Mouse (Mus musculus): ENCODE data around the gene Tmem102. TPM values are rescaled to one million over a fixed set of nuclear protein-coding genes. Genes with fewer than 3 reads are reported as not detected.

Tmem102 gene
- polyA plus RNA-seq, 1 experiment from 2014 or later: 14.3 TPM

- Histone ChIP-seq H3K27ac (ENCODE audit: low read length) (no peak overlapping the region), H3K4me2 (replicated peaks; ENCODE audit: low read depth, low read length) (peak overlapping the region; percentile 86), H3K36me3 (ENCODE audit: insufficient read depth, low read length) (no peaks in the 10 kb centered on the region), H3K4me3 (ENCODE audit: low read depth, low read length) (peak overlapping the region; percentile 53), H3K9ac (replicated peaks; ENCODE audit: low read depth) (peak overlapping the region; percentile 21), H3K4me1 (ENCODE audit: insufficient read depth, low read depth, low read length) (peaks cover 35% of the 10 kb centered on the region; the same call in 1 of the 2 replicates), H3K27me3 (replicated peaks; ENCODE audit: insufficient read depth, low read length) (0 out of 2 replicates have a peak, but pooled peaks cover 6% of the 10 kb centered on the region), H3K9me3 (ENCODE audit: low read length) (no peaks in the 10 kb centered on the region)
- ATAC-seq (peak; percentile 64), DNase-seq (ENCODE audit: low spot score) (peak; percentile 89)
- TF ChIP-seq EP300 (IDR thresholded peaks at IDR 0.05) (no peak), CTCF (IDR thresholded peaks at IDR 0.05) (no peak)
- WGBS: 3% methylated on average over 29 of the region's 33 CpGs
Observed at GRCm38 (mm10) chr11:69802648-69803105, 2.7 kb downstream of the Tmem102 start.

- peak within 1 kb of the TSS; percentile 32 for H3K9ac ChIP-seq (replicated peaks; ENCODE audit: low read depth)
- H3K4me3 ChIP-seq (ENCODE audit: low read depth, low read length): peak within 1 kb of the TSS; percentile 53
- DNase-seq (ENCODE audit: low spot score): peak; percentile 8
- ATAC-seq: no peak
- TF ChIP-seq EP300 (IDR thresholded peaks at IDR 0.05): no peak
- no peak for TF ChIP-seq CTCF (IDR thresholded peaks at IDR 0.05)
- no peaks in the 10 kb centered on the region for H3K36me3 ChIP-seq (ENCODE audit: insufficient read depth, low read length)
- 0 out of 2 replicates have a peak, but pooled peaks cover 6% of the 10 kb centered on the region for H3K27me3 ChIP-seq (replicated peaks; ENCODE audit: insufficient read depth, low read length)
- H3K9me3 ChIP-seq (ENCODE audit: low read length): no peaks in the 10 kb centered on the region
- no peak within 1 kb of the TSS for H3K27ac ChIP-seq (ENCODE audit: low read length)
- peak within 1 kb of the TSS; percentile 86 for H3K4me2 ChIP-seq (replicated peaks; ENCODE audit: low read depth, low read length)
- 1% methylated on average over 24 of the region's 33 CpGs for WGBS
- peaks cover 35% of the 10 kb centered on the region; the same call in 1 of the 2 replicates for H3K4me1 ChIP-seq (ENCODE audit: insufficient read depth, low read depth, low read length)
Observed at GRCm38 (mm10) chr11:69801379-69801977, 3.9 kb downstream of the Tmem102 start, which contains the start of gene Fgf11. TSS of gene Fgf11 (minus strand) at chr11:69801857.

- peak; percentile 79 for DNase-seq (ENCODE audit: low spot score)
- H3K9ac ChIP-seq (replicated peaks; ENCODE audit: low read depth): peak overlapping the region; percentile 32; the same call in 1 of the 2 replicates
- no peaks in the 10 kb centered on the region for H3K9me3 ChIP-seq (ENCODE audit: low read length)
- H3K4me2 ChIP-seq (replicated peaks; ENCODE audit: low read depth, low read length): peak overlapping the region; percentile 86
- peaks cover 38% of the 10 kb centered on the region; the same call in 1 of the 2 replicates for H3K4me1 ChIP-seq (ENCODE audit: insufficient read depth, low read depth, low read length)
- TF ChIP-seq CTCF (IDR thresholded peaks at IDR 0.05): no peak
- TF ChIP-seq EP300 (IDR thresholded peaks at IDR 0.05): no peak
- 0 out of 2 replicates have a peak, but pooled peaks cover 6% of the 10 kb centered on the region for H3K27me3 ChIP-seq (replicated peaks; ENCODE audit: insufficient read depth, low read length)
- WGBS: 1% methylated on average over 36 of the region's 36 CpGs
- no peak overlapping the region for H3K27ac ChIP-seq (ENCODE audit: low read length)
- H3K36me3 ChIP-seq (ENCODE audit: insufficient read depth, low read length): no peaks in the 10 kb centered on the region
- H3K4me3 ChIP-seq (ENCODE audit: low read depth, low read length): peak overlapping the region; percentile 53
- peak; percentile 14 for ATAC-seq
Observed at GRCm38 (mm10) chr11:69800392-69801197, 4.8 kb downstream of the Tmem102 start.

GRCm38 (mm10) chr11:69800138-69800391, 5.4 kb downstream of the Tmem102 start:
- H3K27ac ChIP-seq (ENCODE audit: low read length): no peak overlapping the region
- peak; percentile 37 for DNase-seq (ENCODE audit: low spot score)
- no peak overlapping the region for H3K9ac ChIP-seq (replicated peaks; ENCODE audit: low read depth)

GRCm38 (mm10) chr11:69799394-69800137, 5.9 kb downstream of the Tmem102 start:
- H3K4me2 ChIP-seq (replicated peaks; ENCODE audit: low read depth, low read length): 0 out of 2 replicates have a peak overlapping the region, but pooled peaks have one; percentile 86
- WGBS: 25% methylated on average over 11 of the region's 12 CpGs
- no peak overlapping the region for H3K9ac ChIP-seq (replicated peaks; ENCODE audit: low read depth)
- no peaks in the 10 kb centered on the region for H3K9me3 ChIP-seq (ENCODE audit: low read length)
- H3K4me1 ChIP-seq (ENCODE audit: insufficient read depth, low read depth, low read length): peaks cover 41% of the 10 kb centered on the region; the same call in 1 of the 2 replicates
- no peaks in the 10 kb centered on the region for H3K36me3 ChIP-seq (ENCODE audit: insufficient read depth, low read length)
- H3K4me3 ChIP-seq (ENCODE audit: low read depth, low read length): no peak overlapping the region
- 0 out of 2 replicates have a peak, but pooled peaks cover 6% of the 10 kb centered on the region for H3K27me3 ChIP-seq (replicated peaks; ENCODE audit: insufficient read depth, low read length)
- H3K27ac ChIP-seq (ENCODE audit: low read length): no peak overlapping the region
- DNase-seq (ENCODE audit: low spot score) (peak; percentile 22), ATAC-seq (no peak)
- no peak for TF ChIP-seq EP300 (IDR thresholded peaks at IDR 0.05)
- no peak for TF ChIP-seq CTCF (IDR thresholded peaks at IDR 0.05)

More at GRCm38 (mm10) chr11:69800138-69800391, 5.4 kb downstream of the Tmem102 start:
- Histone ChIP-seq H3K4me2 (replicated peaks; ENCODE audit: low read depth, low read length) (0 out of 2 replicates have a peak overlapping the region, but pooled peaks have one; percentile 86), H3K4me1 (ENCODE audit: insufficient read depth, low read depth, low read length) (peaks cover 40% of the 10 kb centered on the region; the same call in 1 of the 2 replicates), H3K36me3 (ENCODE audit: insufficient read depth, low read length) (no peaks in the 10 kb centered on the region), H3K9me3 (ENCODE audit: low read length) (no peaks in the 10 kb centered on the region), H3K4me3 (ENCODE audit: low read depth, low read length) (no peak overlapping the region), H3K27me3 (replicated peaks; ENCODE audit: insufficient read depth, low read length) (0 out of 2 replicates have a peak, but pooled peaks cover 6% of the 10 kb centered on the region)
- TF ChIP-seq EP300 (IDR thresholded peaks at IDR 0.05) (no peak), CTCF (IDR thresholded peaks at IDR 0.05) (no peak)
- no peak for ATAC-seq
- WGBS: 1% methylated on average over 11 of the region's 11 CpGs
